Mouse (Mus musculus) forebrain, embryonic 16.5 days (tissue): ENCODE measurements around the gene Frmd4b. TPM values are rescaled to one million over a fixed set of nuclear protein-coding genes. Genes with fewer than 3 reads are reported as not detected.
A peak's percentile ranks its signal among the peaks of the same experiment; 100 is the strongest.

Source experiments
- ATAC-seq: fragments of 200-750 bp; cut with Nextera tagmentation; 2 replicates; pipeline ENCODE4 v1.8.0; 2017; ENCODE audit warnings: mild to moderate bottlenecking, moderate library complexity
- H3K27ac ChIP-seq: fragments of 300-500 bp; sonication (generic); 2 replicates; pipeline ENCODE4 v1.5.1; 2014; ENCODE audit warnings: low read length, control low read depth
- H3K27me3 ChIP-seq: fragments of 300-500 bp; sonication (generic); replicated peaks from 2 replicates; pipeline ENCODE4 v1.6.1; 2014; ENCODE audit warnings: low read length; ENCODE audit not compliant: control insufficient read depth, insufficient read depth
- H3K36me3 ChIP-seq: fragments of 300-500 bp; sonication (generic); 2 replicates; pipeline ENCODE4 v1.6.1; 2014; ENCODE audit not compliant: control insufficient read depth, insufficient read depth
- H3K4me1 ChIP-seq: fragments of 300-500 bp; sonication (generic); replicated peaks from 2 replicates; pipeline ENCODE4 v1.6.1; 2014; ENCODE audit warnings: low read length; ENCODE audit not compliant: control insufficient read depth, insufficient read depth
- H3K4me2 ChIP-seq: fragments of 300-500 bp; sonication (generic); 2 replicates; pipeline ENCODE4 v1.6.1; 2014; ENCODE audit warnings: mild to moderate bottlenecking, low read length, control low read depth
- H3K4me3 ChIP-seq: fragments of 300-500 bp; sonication (generic); replicated peaks from 2 replicates; pipeline ENCODE4 v1.5.1; 2014; ENCODE audit warnings: mild to moderate bottlenecking, low read length, control low read depth
- H3K9ac ChIP-seq: fragments of 300-500 bp; sonication (generic); replicated peaks from 2 replicates; pipeline ENCODE4 v1.6.1; 2014; ENCODE audit warnings: low read depth, low read length, control low read depth
- H3K9me3 ChIP-seq: fragments of 300-500 bp; sonication (generic); 2 replicates; pipeline ENCODE4 v1.6.1; 2016; ENCODE audit warnings: low read length; ENCODE audit not compliant: control insufficient read depth
- WGBS: fragments of 180-500 bp; shearing (Covaris S2); extraction: QIAGEN DNeasy Blood & Tissue Kit; methylation state at CpG from one replicate; pipeline ENCODE4 v1.1.7; 2014; 5-methylcytosine and 5-hydroxymethylcytosine counted together
- polyA plus RNA-seq: library from polyadenylated mRNA; unstranded; fragments of >200 nt; fragmentation: Nextera tagmentation; extraction: Ambion mirVana; gene quantifications from 2 replicates; pipeline ENCODE4 v1.2.1, GENCODE M21; 2015

Gene Frmd4b
- polyA plus RNA-seq, result 50.0 and 59.1 TPM in 2 replicates

- no peaks in the 10 kb centered on the region for H3K9me3 ChIP-seq
- no peaks in the 10 kb centered on the region for H3K27me3 ChIP-seq
- WGBS, result under 1% methylated on average over 41 of the region's 42 CpGs
These were observed at the start of gene Frmd4b for GRCm38 (mm10) chr6:97617266-97617743. Frmd4b (minus strand) TSS chr6:97617541.

GRCm38 (mm10) chr6:97666417-97666816, 49.1 kb upstream of the Frmd4b start:
- Histone ChIP-seq H3K4me3 (no peak overlapping the region), H3K4me2 (no peak overlapping the region), H3K9ac (no peak overlapping the region), H3K27ac (no peak overlapping the region; the same call in none of the 2 replicates), H3K9me3 (no peaks in the 10 kb centered on the region), H3K36me3 (no peaks in the 10 kb centered on the region), H3K27me3 (no peaks in the 10 kb centered on the region), H3K4me1 (peaks cover 12% of the 10 kb centered on the region)
- 10% methylated on average over 2 of the region's 2 CpGs for WGBS
- ATAC-seq, result no peak

More at GRCm38 (mm10) chr6:97617266-97617743, at the start of gene Frmd4b:
- peak within 1 kb of the TSS; percentile 90 for H3K9ac ChIP-seq
- H3K4me3 ChIP-seq, result peak within 1 kb of the TSS; percentile 83
- H3K36me3 ChIP-seq, result no peaks in the 10 kb centered on the region
- peak; percentile 89 for ATAC-seq
- peak within 1 kb of the TSS; percentile 65 for H3K4me2 ChIP-seq
- H3K4me1 ChIP-seq, result peaks cover 22% of the 10 kb centered on the region
- peak within 1 kb of the TSS; percentile 97 for H3K27ac ChIP-seq

GRCm38 (mm10) chr6:97658921-97659320, 41.6 kb upstream of the Frmd4b start:
- Histone ChIP-seq H3K4me2 (no peak overlapping the region), H3K9ac (no peak overlapping the region), H3K4me1 (no peaks in the 10 kb centered on the region), H3K4me3 (no peak overlapping the region), H3K27ac (no peak overlapping the region), H3K36me3 (no peaks in the 10 kb centered on the region), H3K27me3 (no peaks in the 10 kb centered on the region), H3K9me3 (no peaks in the 10 kb centered on the region)
- WGBS, result 75% methylated on average over 6 of the region's 6 CpGs
- ATAC-seq, result no peak

- no peaks in the 10 kb centered on the region for H3K27me3 ChIP-seq
- no peak overlapping the region for H3K4me2 ChIP-seq
- H3K9me3 ChIP-seq, result no peaks in the 10 kb centered on the region
- ATAC-seq, result no peak
- no peak overlapping the region for H3K9ac ChIP-seq
- no peak overlapping the region for H3K27ac ChIP-seq
- no peaks in the 10 kb centered on the region for H3K4me1 ChIP-seq
- H3K4me3 ChIP-seq, result no peak overlapping the region
- 86% methylated on average over 3 of the region's 3 CpGs for WGBS
- H3K36me3 ChIP-seq, result no peaks in the 10 kb centered on the region
These were observed 38.6 kb upstream of the Frmd4b start for GRCm38 (mm10) chr6:97655986-97656385.

GRCm38 (mm10) chr6:97647501-97647900, 30.2 kb upstream of the Frmd4b start:
- H3K9ac ChIP-seq, result no peak overlapping the region
- no peaks in the 10 kb centered on the region for H3K27me3 ChIP-seq
- H3K4me1 ChIP-seq, result no peaks in the 10 kb centered on the region
- ATAC-seq, result no peak
- H3K9me3 ChIP-seq, result no peaks in the 10 kb centered on the region
- 92% methylated on average over 14 of the region's 14 CpGs for WGBS
- H3K4me3 ChIP-seq, result no peak overlapping the region
- H3K27ac ChIP-seq, result no peak overlapping the region
- H3K36me3 ChIP-seq, result no peaks in the 10 kb centered on the region
- H3K4me2 ChIP-seq, result no peak overlapping the region

- Histone ChIP-seq H3K4me3 (no peak overlapping the region), H3K36me3 (no peaks in the 10 kb centered on the region), H3K9me3 (no peaks in the 10 kb centered on the region), H3K4me2 (no peak overlapping the region), H3K27ac (no peak overlapping the region), H3K9ac (no peak overlapping the region), H3K4me1 (peaks cover 9% of the 10 kb centered on the region), H3K27me3 (no peaks in the 10 kb centered on the region)
- 60% methylated on average over 9 of the region's 9 CpGs for WGBS
- no peak for ATAC-seq
These were observed 6.0 kb upstream of the Frmd4b start for GRCm38 (mm10) chr6:97623330-97623729.

- H3K36me3 ChIP-seq, result no peaks in the 10 kb centered on the region
- 35% methylated on average over 5 of the region's 5 CpGs for WGBS
- H3K9ac ChIP-seq, result no peak overlapping the region
- no peak overlapping the region for H3K4me3 ChIP-seq
- 0 out of 2 replicates have a peak overlapping the region, but pooled peaks have one; percentile 2 for H3K4me2 ChIP-seq
- H3K4me1 ChIP-seq, result peaks cover 13% of the 10 kb centered on the region
- no peaks in the 10 kb centered on the region for H3K27me3 ChIP-seq
- no peaks in the 10 kb centered on the region for H3K9me3 ChIP-seq
- peak overlapping the region; percentile 61; the same call in 1 of the 2 replicates for H3K27ac ChIP-seq
- ATAC-seq, result no peak
These were observed 4.9 kb upstream of the Frmd4b start for GRCm38 (mm10) chr6:97622236-97622635.

GRCm38 (mm10) chr6:97617774-97618173, 433 bp upstream of the Frmd4b start:
- H3K9me3 ChIP-seq, result no peaks in the 10 kb centered on the region
- H3K4me3 ChIP-seq, result peak overlapping the region; percentile 83
- no peak for ATAC-seq
- H3K27me3 ChIP-seq, result no peaks in the 10 kb centered on the region
- H3K4me1 ChIP-seq, result peaks cover 25% of the 10 kb centered on the region
- peak overlapping the region; percentile 97 for H3K27ac ChIP-seq
- H3K4me2 ChIP-seq, result peak overlapping the region; percentile 65
- peak overlapping the region; percentile 90 for H3K9ac ChIP-seq
- WGBS, result 27% methylated on average over 7 of the region's 7 CpGs
- H3K36me3 ChIP-seq, result no peaks in the 10 kb centered on the region

- under 1% methylated on average over 39 of the region's 40 CpGs for WGBS
- Histone ChIP-seq H3K27me3 (no peaks in the 10 kb centered on the region), H3K4me3 (peak overlapping the region; percentile 83)
These were observed 579 bp downstream of the Frmd4b start for GRCm38 (mm10) chr6:97616658-97617265.

More at GRCm38 (mm10) chr6:97616658-97617265, 579 bp downstream of the Frmd4b start:
- Histone ChIP-seq H3K27ac (peak overlapping the region; percentile 97), H3K4me1 (peaks cover 20% of the 10 kb centered on the region), H3K36me3 (no peaks in the 10 kb centered on the region), H3K9me3 (no peaks in the 10 kb centered on the region), H3K9ac (peak overlapping the region; percentile 90), H3K4me2 (peak overlapping the region; percentile 65)
- peak; percentile 88 for ATAC-seq
